8 mouse cellular contexts compared by ENCODE assay signal in genomic region chr2:23092216-23092615, GRCm38 (mm10). TPM values are rescaled to one million over a fixed set of nuclear protein-coding genes. Genes with fewer than 3 reads are reported as not detected.
DNase-seq lines count a peak whose midpoint lies in the region; ATAC-seq and TF ChIP-seq lines count a peak whose summit lies in the region.

No protein-coding gene starts in this region.

- ATAC-seq in neural tube, embryonic 12.5 days (ENCODE audit: low FRiP score, low read depth): 0 out of 2 replicates have a peak, but pooled peaks have one; percentile 29

- TF ChIP-seq POLR2A in brain, embryonic 14.5 days (IDR thresholded peaks at IDR 0.05; ENCODE audit: borderline replicate concordance, extremely low read depth, insufficient read depth, insufficient read length, poor library complexity, severe bottlenecking): no peak

- peak; percentile 62 for TF ChIP-seq CTCF in left cerebral cortex, adult 2 months (IDR thresholded peaks at IDR 0.05)
- peak; percentile 56; the same call in 1 of the 2 replicates for TF ChIP-seq CTCF in brain, embryonic 14.5 days (IDR thresholded peaks at IDR 0.05; ENCODE audit: borderline replicate concordance, extremely low read depth, insufficient read depth, insufficient read length)

- no peaks in the 10 kb centered on the region for H3K9me3 ChIP-seq in neural tube, embryonic 12.5 days

- H3K36me3 ChIP-seq in neural tube, embryonic 12.5 days: peaks cover 63% of the 10 kb centered on the region

- H3K9ac ChIP-seq in neural tube, embryonic 12.5 days: no peak overlapping the region

- peak; percentile 56 for DNase-seq in adrenal gland, postnatal 14 days
- no peak for DNase-seq in adrenal gland, adult 8-10 months
- DNase-seq in left cerebral cortex, adult 2 months (ENCODE audit: extremely low spot score in 1 of 2, low spot score in 2 of 2): no peak
- no peak for DNase-seq in left cerebral cortex, adult 11 months (ENCODE audit: low spot score)
- peak; percentile 47 for DNase-seq in brain, embryonic 14.5 days (ENCODE audit: low read depth)
- peak; percentile 81 for DNase-seq in induced T-regulatory cell, adult 2 months (ENCODE audit: low read depth)
- DNase-seq in layer of hippocampus, postnatal 10 days (ENCODE audit: low spot score in 2 of 2): no peak

- no peaks in the 10 kb centered on the region for H3K4me1 ChIP-seq in neural tube, embryonic 12.5 days

- no peak overlapping the region for H3K27ac ChIP-seq in left cerebral cortex, adult 2 months
- H3K27ac ChIP-seq in neural tube, embryonic 12.5 days: no peak overlapping the region

- no peaks in the 10 kb centered on the region for H3K27me3 ChIP-seq in neural tube, embryonic 12.5 days (replicated peaks)

- intact Hi-C loops in left cerebral cortex, adult 2 months (cut with DNase I): no loop called here

- no peak overlapping the region for H3K4me3 ChIP-seq in left cerebral cortex, adult 2 months
- no peak overlapping the region for H3K4me3 ChIP-seq in neural tube, embryonic 12.5 days

- no peak overlapping the region for H3K4me2 ChIP-seq in neural tube, embryonic 12.5 days (replicated peaks)

- 52% methylated on average over 5 of the region's 5 CpGs for WGBS in neural tube, embryonic 12.5 days

RNA-seq across cellular contexts. Expression of gene Acbd5, which starts 24.2 kb away (rescaled TPM):
- 66.1 and 75.1 TPM in 2 replicates for total RNA-seq in adrenal gland, postnatal 14 days (2021)
- total RNA-seq in adrenal gland, adult 8-10 months (2022): 100 to 1,000 TPM in 2 of 4 experiments, 10 to 100 TPM in 2; 75.9 to 121 (median 96.1) TPM
- total RNA-seq in left cerebral cortex, adult 2 months (2021): 10 to 100 TPM; 85.6 to 86.4 TPM
- polyA plus RNA-seq in brain, embryonic 14.5 days (2012; rRNA removed): 26.2 and 36.2 TPM in 2 replicates
- polyA plus RNA-seq in neural tube, embryonic 12.5 days (2016; fragmentation: Nextera tagmentation; extraction: Ambion mirVana): 68.3 and 71.8 TPM in 2 replicates
- total RNA-seq in layer of hippocampus, postnatal 10 days (2021): 10 to 100 TPM; 68.9 to 80.7 TPM

RNA-seq across cellular contexts. Expression of gene Abi1, which starts 52.2 kb away (rescaled TPM):
- total RNA-seq in adrenal gland, postnatal 14 days (2021): 66.9 and 67.6 TPM in 2 replicates
- 10 to 100 TPM; 59.0 to 81.6 (median 75.0) TPM for total RNA-seq in adrenal gland, adult 8-10 months (2022)
- total RNA-seq in left cerebral cortex, adult 2 months (2021): 100 to 1,000 TPM; 136 to 139 TPM
- 86.0 and 108 TPM in 2 replicates for polyA plus RNA-seq in brain, embryonic 14.5 days (2012; rRNA removed)
- polyA plus RNA-seq in neural tube, embryonic 12.5 days (2016; fragmentation: Nextera tagmentation; extraction: Ambion mirVana): 45.3 and 46.9 TPM in 2 replicates
- 100 to 1,000 TPM; 158 to 164 TPM for total RNA-seq in layer of hippocampus, postnatal 10 days (2021)

Comparison
In these comparisons a context has a peak if more than half of its experiments do, and no peak if none do; other contexts are left out.
1. DNase-seq: peak in adrenal gland, postnatal 14 days (single experiment), brain, embryonic 14.5 days (single experiment) and induced T-regulatory cell, adult 2 months (single experiment); none in adrenal gland, adult 8-10 months (single experiment), left cerebral cortex, adult 2 months (0 of 2), left cerebral cortex, adult 11 months (single experiment) and layer of hippocampus, postnatal 10 days (0 of 2).